Mouse (Mus musculus) liver, adult 2 months (tissue): ENCODE measurements at regions not wholly inside any gene's neighbourhood (a gene's known extent, or its start where the extent isn't known, plus 50 kb on each side); places are given as distances from the start of the nearest gene placed in this dataset.

Experiments used
- CTCF ChIP-seq: fragments of 200-500 bp; IDR thresholded peaks from 2 replicates; pipeline ENCODE4 v1.5.1; 2011; ENCODE audit warnings: low read depth, low read length, control low read depth
- POLR2A ChIP-seq: fragments of 200-500 bp; IDR thresholded peaks from 2 replicates; pipeline ENCODE4 v1.6.1; 2011; ENCODE audit warnings: low read length, control low read depth; ENCODE audit not compliant: insufficient read depth; ENCODE audit errors: extremely low read depth

DNA sequence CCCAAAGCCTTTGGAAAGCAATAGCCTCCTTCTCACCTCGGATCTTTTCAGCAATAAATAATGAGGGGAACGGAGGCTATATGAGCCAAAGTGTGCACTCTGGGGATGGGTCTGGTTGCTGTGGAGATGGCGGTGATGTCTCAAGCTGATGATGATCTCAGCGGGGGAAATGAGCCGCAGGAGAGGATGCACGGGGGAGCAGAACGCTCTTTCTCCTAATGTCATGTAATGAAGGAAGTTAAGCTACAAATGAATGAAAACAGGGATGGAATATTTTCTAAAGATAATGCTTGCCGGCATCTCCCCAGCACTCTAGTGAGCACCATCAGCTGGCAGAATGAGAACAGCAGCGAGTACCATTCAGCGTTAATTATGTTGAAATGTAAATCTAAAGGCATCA, 355.7 kb downstream of the Lmx1a start:
- no peak for TF ChIP-seq POLR2A
- no peak for TF ChIP-seq CTCF
